Mouse (Mus musculus): ENCODE measurements around the gene Fbxw5.
"Not testable (repeated sequence)": the region's sequence is repeated elsewhere in the genome, so short reads cannot be mapped to it uniquely, and the experiment has no call there.

Gene Fbxw5

DNA sequence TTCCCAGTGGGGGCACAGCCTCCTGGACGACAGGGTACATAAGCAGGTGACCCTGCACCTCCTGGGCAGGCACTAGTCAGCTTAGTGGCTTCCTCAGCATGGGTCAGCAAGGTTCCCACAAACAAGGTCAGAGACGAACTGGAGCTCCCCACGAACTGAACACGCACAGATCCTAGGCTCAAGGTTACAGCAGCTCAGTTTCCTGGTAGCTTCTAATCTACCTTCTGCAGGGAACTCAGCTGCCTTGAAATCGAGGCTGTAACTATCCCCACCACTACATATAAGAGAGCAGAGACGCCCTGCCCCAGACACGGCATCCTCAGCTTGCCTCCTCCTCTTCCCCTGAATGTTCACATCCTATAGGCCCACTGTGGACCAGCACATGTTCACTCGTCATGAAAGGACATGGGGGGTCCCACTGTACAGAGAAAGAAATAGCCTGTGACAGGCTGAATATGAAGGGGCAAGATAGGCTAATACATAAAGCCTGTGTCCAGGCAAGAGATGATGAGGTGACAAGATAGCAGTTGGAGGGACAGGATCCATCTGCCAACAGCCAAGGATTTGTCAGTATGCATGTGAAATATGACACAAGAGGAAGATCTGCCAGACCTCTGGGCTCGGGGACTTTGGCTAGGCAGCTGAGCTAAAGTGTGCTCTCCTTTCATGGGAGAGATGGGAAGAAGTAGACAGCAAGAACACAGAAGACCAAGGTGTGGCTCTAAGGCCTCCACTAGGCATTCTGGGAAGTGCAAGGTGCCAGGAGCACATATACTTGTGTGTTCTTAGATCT lies 26.2 kb downstream of the Fbxw5 start:
- DNase-seq: no peak

GRCm38 (mm10) chr2:25533707-25534106 lies 33.2 kb downstream of the Fbxw5 start:
- no peak for DNase-seq

- DNase-seq: peak; percentile 25
Measured at GRCm38 (mm10) chr2:25534178-25534865, 33.8 kb downstream of the Fbxw5 start.

GRCm38 (mm10) chr2:25534866-25535182 lies 34.3 kb downstream of the Fbxw5 start:
- DNase-seq: no peak

- DNase-seq: no peak
Measured at GRCm38 (mm10) chr2:25536531-25536930, 36.0 kb downstream of the Fbxw5 start.

GRCm38 (mm10) chr2:25540541-25540948 lies 40.0 kb downstream of the Fbxw5 start:
- no peak for DNase-seq

DNA sequence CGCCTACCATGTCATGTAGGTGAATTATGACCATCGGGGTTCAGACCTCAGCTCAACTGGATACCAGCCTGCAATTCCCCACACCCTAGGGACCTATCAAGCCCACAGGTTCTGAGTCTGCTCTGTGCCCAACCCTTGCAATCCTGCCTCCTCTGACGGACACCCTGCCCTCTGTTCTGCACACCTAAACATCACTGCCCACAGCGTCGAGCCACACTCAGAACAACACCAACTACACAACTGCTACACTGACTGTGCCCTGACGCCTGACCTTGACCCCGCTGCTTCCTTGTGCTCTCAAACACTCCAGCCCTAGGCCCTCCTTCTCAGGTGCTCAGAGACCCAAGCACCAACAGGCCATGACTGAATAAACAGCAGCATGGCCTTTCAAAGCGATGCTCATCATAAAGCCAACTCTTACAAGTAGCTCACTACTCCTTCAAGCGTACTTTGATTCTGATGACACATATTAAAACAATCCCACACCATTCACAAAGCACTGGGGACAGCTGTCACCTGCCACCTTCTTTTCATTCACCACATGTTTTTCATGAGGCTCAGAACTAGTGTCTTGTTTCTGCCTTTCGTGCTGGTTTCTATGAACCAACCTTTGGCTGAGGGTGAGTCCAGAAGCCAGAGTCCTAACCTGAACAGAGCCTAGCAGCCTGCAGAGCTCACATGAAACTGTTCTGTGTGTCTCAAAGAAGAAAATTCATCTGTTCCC lies 41.3 kb downstream of the Fbxw5 start:
- DNase-seq: no peak

DNA sequence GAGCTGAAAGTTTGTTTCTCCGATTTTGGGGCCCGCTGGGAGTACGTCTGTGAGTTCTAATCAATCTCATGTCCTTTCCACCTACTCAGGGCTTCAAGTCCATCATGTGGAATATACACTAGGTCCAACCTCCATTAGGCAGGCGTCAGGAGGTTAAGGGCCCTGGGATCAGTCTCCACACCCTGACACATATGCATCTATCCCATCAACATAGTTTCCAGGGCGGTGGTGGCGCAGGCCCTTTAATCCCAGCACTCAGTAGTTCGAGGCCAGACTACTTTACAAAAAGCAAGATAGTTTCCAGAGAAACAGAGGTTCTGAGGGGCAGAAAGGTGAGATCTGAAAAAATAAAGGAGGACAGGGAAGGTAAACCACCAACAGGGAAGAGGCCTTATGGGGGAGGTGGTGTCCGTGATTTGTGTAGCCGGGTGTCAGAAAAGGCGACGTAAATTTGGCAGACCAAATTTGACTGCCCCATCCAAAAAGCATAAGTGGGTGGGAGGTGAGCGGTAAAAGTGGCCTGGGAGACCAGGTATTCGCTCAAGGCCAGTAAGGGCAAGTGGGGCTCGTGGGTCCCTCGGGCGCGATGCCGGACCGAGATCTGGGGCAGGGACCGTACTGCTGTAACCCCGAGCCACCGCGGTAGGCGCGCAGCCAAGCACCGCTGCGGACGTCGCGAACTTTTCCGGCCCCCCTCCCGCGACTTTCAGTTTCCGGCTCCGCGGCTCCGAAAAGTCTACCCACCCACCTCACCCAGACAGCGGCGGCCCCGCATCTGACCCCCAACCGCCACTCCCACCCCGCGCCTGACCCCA lies 45.7 kb downstream of the Fbxw5 start:
- DNase-seq: peak; percentile 29

DNA sequence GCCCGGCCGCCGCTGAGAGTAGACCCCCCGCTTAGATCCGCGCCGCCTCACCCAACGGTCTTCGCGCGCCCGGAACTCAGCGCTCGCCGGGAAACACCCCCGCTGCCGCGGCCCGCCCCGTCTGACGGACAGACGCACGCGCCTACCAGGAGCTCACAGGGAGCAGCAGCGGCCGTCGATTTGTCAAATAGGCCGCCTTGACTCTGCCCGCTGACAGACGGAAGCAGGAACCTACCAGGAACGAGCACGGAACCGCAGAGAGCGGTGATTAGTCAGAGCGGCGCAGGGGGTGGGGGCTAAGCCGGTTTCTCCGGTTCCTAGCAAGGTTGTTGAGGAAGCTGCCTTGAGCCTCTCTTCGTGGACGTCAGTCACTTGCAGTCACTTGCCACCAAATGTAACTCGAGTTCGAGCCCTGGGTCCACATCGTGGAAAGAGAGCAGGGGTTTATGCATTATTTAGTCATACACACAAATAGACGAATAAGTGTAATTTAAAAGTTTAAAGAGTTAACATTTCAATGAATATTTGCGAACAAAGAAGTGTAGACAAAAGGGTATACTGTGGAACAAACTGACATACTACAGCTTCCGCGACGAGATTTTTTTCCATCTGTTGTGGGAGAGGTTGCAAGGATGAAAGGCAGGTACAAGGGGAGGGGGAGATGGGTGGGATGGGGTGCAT lies 46.4 kb downstream of the Fbxw5 start, which contains the start of gene Traf2:
TSS of gene Traf2 (minus strand) at position 130 of the 681 bp plus-strand sequence.
- peak; percentile 98 for DNase-seq

DNA sequence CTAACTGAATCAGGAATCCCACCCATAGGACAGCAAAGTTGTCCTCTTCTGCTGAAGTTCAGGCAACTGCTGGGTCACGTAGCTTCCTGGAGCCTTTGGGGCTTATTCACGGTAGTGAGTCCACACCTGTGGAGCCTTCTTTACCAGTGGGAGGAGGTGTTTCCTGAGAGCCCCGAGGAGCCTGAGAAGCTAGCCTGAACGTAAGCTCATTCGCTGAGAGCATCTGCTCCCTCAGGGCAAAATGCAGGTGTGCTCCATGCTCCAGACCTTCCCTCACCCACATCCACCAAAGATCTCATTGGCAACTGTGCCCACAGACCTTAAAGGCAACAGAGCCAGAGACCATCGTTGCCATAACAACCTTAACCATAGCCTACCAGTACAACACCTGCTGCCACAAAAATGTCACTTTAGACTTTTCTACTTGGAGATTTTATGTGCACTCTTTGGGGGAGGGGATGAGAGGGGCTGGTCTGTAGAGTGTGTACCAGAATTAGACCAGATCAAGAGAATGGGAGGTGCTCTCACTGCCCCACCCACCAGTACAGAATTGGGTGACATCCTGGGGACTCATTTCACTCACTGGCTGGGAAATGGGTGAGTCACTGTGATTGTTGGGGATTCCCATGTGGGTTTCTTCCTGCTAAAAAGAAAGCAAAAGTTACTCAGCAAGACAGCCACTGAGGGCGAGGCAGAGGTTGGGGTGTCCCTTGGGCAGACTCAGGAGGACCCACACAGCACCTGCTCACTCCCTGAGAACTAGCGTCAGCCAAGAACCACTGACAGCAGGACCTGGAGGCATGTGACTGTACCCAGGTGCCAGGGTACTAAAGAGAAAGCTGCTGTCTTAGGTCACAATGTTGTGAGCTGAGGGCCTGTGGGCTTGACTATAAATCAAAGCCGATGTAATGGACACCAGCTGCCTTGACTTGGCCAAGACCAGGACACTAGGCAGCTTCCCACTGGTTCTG lies 48.8 kb downstream of the Fbxw5 start:
- DNase-seq: peak; percentile 83

DNA sequence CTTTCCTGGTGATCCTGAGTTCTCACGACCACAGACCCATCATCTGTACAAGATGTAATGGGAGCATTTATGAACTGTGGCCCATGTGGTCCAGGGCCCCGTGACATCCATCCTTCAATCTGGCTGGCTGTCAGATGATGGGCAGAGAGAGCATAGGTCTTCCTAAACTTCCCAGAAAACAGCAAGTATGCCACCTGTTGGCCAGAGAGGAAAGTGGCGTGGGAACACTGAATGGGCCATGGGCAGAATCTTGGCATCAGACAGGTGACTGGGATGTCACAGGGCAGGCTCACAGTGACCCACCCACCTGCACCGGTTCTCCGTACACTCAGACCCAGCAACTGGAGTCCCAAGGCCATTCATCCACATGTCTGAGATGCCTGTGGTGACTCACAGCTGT lies 50.6 kb downstream of the Fbxw5 start:
- peak; percentile 70 for DNase-seq

DNA sequence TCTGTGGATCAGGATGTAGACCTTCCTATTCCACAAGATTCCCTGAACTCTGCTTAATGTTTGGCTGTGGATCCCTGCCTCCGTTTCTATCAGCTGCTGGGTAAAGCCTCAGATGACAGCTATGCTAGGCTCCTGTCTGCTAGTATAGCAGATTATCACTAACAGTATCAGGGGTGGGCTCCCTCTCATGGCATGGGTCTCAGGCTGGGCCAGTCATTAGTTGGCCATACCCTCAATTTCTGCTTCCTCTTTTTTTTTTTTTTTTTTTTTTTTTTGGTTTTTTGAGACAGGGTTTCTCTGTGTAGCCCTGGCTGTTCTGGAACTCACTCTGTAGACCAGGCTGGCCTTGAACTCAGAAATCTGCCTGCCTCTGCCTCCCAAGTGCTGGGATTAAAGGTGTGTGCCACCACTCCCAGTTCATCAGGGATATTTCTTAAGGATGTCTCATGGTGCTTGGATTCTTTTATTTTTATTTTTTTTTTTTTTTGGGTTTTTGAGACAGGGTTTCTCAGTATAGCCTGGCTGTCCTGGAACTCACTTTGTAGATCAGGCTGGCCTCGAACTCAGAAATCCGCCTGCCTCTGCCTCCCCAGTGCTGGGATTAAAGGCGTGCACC lies 52.7 kb downstream of the Fbxw5 start:
- DNase-seq: not testable (repeated sequence)

Data from thymus, postnatal 14 days (tissue).